Mouse (Mus musculus): ENCODE results near the gene Usp25. TPM values are rescaled to one million over a fixed set of nuclear protein-coding genes. Genes with fewer than 3 reads are reported as not detected.

Usp25 gene
- total and polyA plus RNA-seq, 3 experiments = 35.0 to 85.6 (median 64.2) TPM

DNA sequence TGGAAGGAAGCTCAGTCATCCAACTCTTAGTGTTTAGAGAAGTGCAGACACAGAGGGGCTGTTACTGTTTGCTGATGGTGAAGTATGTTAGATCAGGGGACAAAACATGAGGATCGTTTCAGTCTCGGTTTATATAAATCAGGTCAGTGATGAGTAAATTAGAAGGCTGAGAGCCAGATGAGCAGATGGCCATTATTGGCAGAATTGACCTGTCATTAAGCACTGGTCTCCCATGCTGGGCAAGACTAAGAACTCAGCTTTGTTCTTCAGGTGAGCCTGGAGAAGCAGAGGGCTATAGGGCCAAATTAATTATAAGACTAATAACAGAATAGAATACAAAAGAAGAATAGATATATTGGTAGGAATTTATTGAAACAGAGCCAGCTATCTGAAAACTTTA, 140.3 kb downstream of the Usp25 start:
- ATAC-seq (ENCODE audit: extremely low read depth, insufficient number of reproducible peaks, low FRiP score, poor library complexity, severe bottlenecking) = no peak
- H3K4me3 ChIP-seq (ENCODE audit: low read depth, low read length) = no peak overlapping the region
- no peaks in the 10 kb centered on the region for H3K27me3 ChIP-seq (ENCODE audit: insufficient read depth, low read length)
- no peaks in the 10 kb centered on the region for H3K9me3 ChIP-seq (replicated peaks)
- no peaks in the 10 kb centered on the region for H3K36me3 ChIP-seq (replicated peaks)
- no peaks in the 10 kb centered on the region for H3K4me1 ChIP-seq (ENCODE audit: insufficient read depth, low read depth, low read length)
- DNase-seq (ENCODE audit: low spot score) = no peak
- TF ChIP-seq POLR2AphosphoS5 (IDR thresholded peaks at IDR 0.05; ENCODE audit: insufficient replicate concordance, low read depth, low read length) = no peak

DNA sequence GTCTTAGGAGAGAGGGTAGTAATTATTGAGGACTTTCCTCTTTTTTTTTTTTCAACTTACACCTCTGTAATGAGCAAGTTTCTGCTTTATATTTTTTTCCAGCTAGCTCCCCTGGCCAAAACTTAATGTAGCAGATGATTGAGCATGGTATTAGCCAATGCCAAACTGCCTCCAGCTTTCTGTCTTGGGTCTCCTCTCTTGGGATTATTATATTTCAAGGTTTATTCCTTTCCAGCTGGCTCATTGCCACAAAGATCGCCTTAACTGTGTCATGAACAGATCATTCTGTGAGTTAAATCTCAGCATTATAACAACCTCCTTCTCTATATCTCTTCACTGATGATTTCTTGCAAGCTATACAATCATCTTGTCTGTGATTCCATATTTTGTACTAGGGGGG, 141.3 kb downstream of the Usp25 start:
- ATAC-seq (ENCODE audit: extremely low read depth, insufficient number of reproducible peaks, low FRiP score, poor library complexity, severe bottlenecking) (no peak), DNase-seq (ENCODE audit: low spot score) (no peak)
- Histone ChIP-seq H3K4me1 (ENCODE audit: insufficient read depth, low read depth, low read length) (no peaks in the 10 kb centered on the region), H3K9me3 (replicated peaks) (no peaks in the 10 kb centered on the region), H3K27me3 (ENCODE audit: insufficient read depth, low read length) (no peaks in the 10 kb centered on the region), H3K36me3 (replicated peaks) (no peaks in the 10 kb centered on the region), H3K4me3 (ENCODE audit: low read depth, low read length) (no peak overlapping the region)
- TF ChIP-seq GATA2 (IDR thresholded peaks at IDR 0.05; ENCODE audit: borderline replicate concordance, low read depth, low read length) (no peak), TAL1 (conservative IDR thresholded peaks at IDR 0.05; ENCODE audit: low read depth, low read length) (no peak), CTCF (IDR thresholded peaks at IDR 0.05; ENCODE audit: low read depth, low read length) (no peak), GATA1 (IDR thresholded peaks at IDR 0.05; ENCODE audit: borderline replicate concordance, low read length) (no peak), POLR2AphosphoS5 (IDR thresholded peaks at IDR 0.05; ENCODE audit: insufficient replicate concordance, low read depth, low read length) (no peak)
